Mouse (Mus musculus): ENCODE measurements around the gene Hspe1.

DNA sequence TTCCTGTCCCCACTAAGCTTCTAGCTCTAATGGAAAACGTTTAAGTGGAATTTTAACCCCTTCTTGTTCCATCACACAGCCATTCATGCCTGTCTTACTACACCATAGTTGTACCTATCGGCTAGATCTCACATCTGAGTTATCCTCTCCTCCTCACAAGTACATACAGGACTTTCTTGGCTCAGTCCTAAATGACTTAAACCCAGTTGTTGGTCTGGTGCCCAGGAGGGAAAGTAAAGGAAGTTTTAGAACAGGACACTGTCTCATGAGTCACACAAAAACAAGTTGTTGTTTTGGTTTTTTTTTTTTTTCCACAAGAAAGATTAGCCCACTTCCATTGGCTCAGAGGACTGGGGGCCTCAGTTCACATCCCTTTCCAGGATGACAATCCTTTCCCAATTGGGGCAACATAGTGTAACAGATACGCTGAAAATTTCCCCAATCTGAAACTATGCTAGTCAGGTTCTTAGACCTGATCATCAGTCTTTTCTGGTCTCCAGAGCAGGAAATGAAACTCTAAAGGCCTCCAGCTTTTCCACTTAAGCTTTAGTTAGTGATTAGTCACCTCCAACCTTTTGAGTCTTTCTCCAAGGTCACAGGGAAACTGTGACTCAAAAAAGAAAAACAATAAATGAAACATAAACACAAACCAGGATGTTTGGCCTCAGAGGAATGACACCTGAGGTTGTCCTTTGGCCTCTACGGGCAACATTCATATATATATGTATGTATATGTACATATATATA lies 38.9 kb upstream of the Hspe1 start:
- TF ChIP-seq POLR2A (IDR thresholded peaks at IDR 0.05; ENCODE audit: extremely low read depth, insufficient read depth, low read length) (no peak), CTCF (IDR thresholded peaks at IDR 0.05; ENCODE audit: extremely low read depth, insufficient read depth, low read length) (no peak)

Measured in cortical plate, adult 2 months (tissue).